ENCODE assay signal across 7 mouse cellular contexts in genomic region chr5:147076799-147077165, GRCm38 (mm10). TPM values are rescaled to one million over a fixed set of nuclear protein-coding genes. Genes with fewer than 3 reads are reported as not detected.
A peak's percentile ranks its signal among the peaks of the same experiment; 100 is the strongest.
DNase-seq lines count a peak whose midpoint lies in the region; ATAC-seq and TF ChIP-seq lines count a peak whose summit lies in the region.

TSS of gene Polr1d (plus strand) at chr5:147077050.

- H3K9ac ChIP-seq in limb, embryonic 12.5 days (replicated peaks), result peak within 1 kb of the TSS; percentile 78

- intact Hi-C loops in heart, postnatal 14 days (cut with DNase I), result loop anchor here (5.0 kb wide), 1 partner anchor 94 kb away; no protein-coding TSS in a partner anchor

- TF ChIP-seq CTCF in olfactory bulb, adult 2 months (IDR thresholded peaks at IDR 0.05; ENCODE audit: insufficient read depth, low read depth, low read length), result no peak

- peaks cover 17% of the 10 kb centered on the region; the same call in 1 of the 2 replicates for H3K36me3 ChIP-seq in limb, embryonic 12.5 days

- peak; percentile 10 for ATAC-seq in erythroid progenitor cell, adult 5-6 weeks (replicated peaks; ENCODE audit: low FRiP score, poor library complexity, severe bottlenecking)
- no peak; the same call in none of the 2 replicates for ATAC-seq in limb, embryonic 12.5 days (ENCODE audit: insufficient number of reproducible peaks, insufficient read depth, low FRiP score, low TSS enrichment, low read depth)

- peak within 1 kb of the TSS; percentile 88 for H3K4me2 ChIP-seq in limb, embryonic 12.5 days

- H3K4me1 ChIP-seq in limb, embryonic 12.5 days (replicated peaks), result peaks cover 23% of the 10 kb centered on the region
- no peaks in the 10 kb centered on the region for H3K4me1 ChIP-seq in olfactory bulb, adult 2 months (ENCODE audit: control insufficient read depth, insufficient read depth, low read length)

- H3K27me3 ChIP-seq in limb, embryonic 12.5 days, result no peaks in the 10 kb centered on the region

- under 1% methylated on average over 16 of the region's 17 CpGs for WGBS in limb, embryonic 12.5 days
- WGBS in olfactory bulb, adult 2 months, result 0% methylated on average over 17 of the region's 17 CpGs

- no peak for DNase-seq in urinary bladder, adult 2 months (ENCODE audit: low spot score)
- DNase-seq in urinary bladder, postnatal 10 days (ENCODE audit: low spot score), result no peak
- DNase-seq in heart, postnatal 14 days, result no peak
- DNase-seq in kidney, postnatal 4 days, result no peak

- peak within 1 kb of the TSS; percentile 81 for H3K4me3 ChIP-seq in limb, embryonic 12.5 days (replicated peaks)
- H3K4me3 ChIP-seq in olfactory bulb, adult 2 months (ENCODE audit: insufficient read depth, low read depth, low read length), result peak within 1 kb of the TSS; percentile 84

- no peaks in the 10 kb centered on the region for H3K9me3 ChIP-seq in limb, embryonic 12.5 days

- H3K27ac ChIP-seq in limb, embryonic 12.5 days, result peak within 1 kb of the TSS; percentile 90
- peak within 1 kb of the TSS; percentile 9 for H3K27ac ChIP-seq in olfactory bulb, adult 2 months (ENCODE audit: insufficient read depth, low read depth, low read length)

- TF ChIP-seq POLR2A in olfactory bulb, adult 2 months (IDR thresholded peaks at IDR 0.05; ENCODE audit: insufficient read depth, low read depth, low read length), result no peak

RNA-seq across cellular contexts. Expression of gene Polr1d, which starts in this region (rescaled TPM):
- polyA plus RNA-seq in urinary bladder, adult 2 months (2012; rRNA removed), result 116 and 126 TPM in 2 replicates
- total RNA-seq in erythroid progenitor cell, adult 5-6 weeks (2015; ENCODE audit: low replicate concordance), result 42.8 and 43.2 TPM in 2 replicates
- 17.5 and 41.8 TPM in 2 replicates for total RNA-seq in erythroid progenitor cell, adult 5-6 weeks (2017; ENCODE audit: low replicate concordance)
- 10 to 100 TPM; 69.4 to 70.4 TPM for total RNA-seq in heart, postnatal 14 days (2021)
- 113 and 114 TPM in 2 replicates for polyA plus RNA-seq in limb, embryonic 12.5 days (2016; fragmentation: Nextera tagmentation; extraction: Ambion mirVana)
- polyA plus RNA-seq in olfactory bulb, adult 2 months (2012; ENCODE audit: insufficient read depth, insufficient read length, low replicate concordance, missing spikeins), result not detected in 2 replicates
